Mouse (Mus musculus) heart, adult 8-10 months (tissue): ENCODE data around the gene Htr1f. TPM values are rescaled to one million over a fixed set of nuclear protein-coding genes. Genes with fewer than 3 reads are reported as not detected.
"Not testable (repeated sequence)": the region's sequence is repeated elsewhere in the genome, so short reads cannot be mapped to it uniquely, and the experiment has no call there.

ENCODE experiments used
- DNase-seq: peaks from one replicate; pipeline ENCODE4 v3.0.0; 2022; ENCODE audit warnings: low spot score
- total RNA-seq, 4 experiments: library from RNA; stranded (reverse); gene quantifications; 2 replicates each; pipeline ENCODE4 v1.2.4; 2022

Gene Htr1f
- not detected for total RNA-seq

- DNase-seq, result no peak
Observed at GRCm38 (mm10) chr16:65105184-65105931, at the start of gene Htr1f. Htr1f (minus strand) TSS chr16:65105854.

GRCm38 (mm10) chr16:65139771-65140170, 34.1 kb upstream of the Htr1f start:
- no peak for DNase-seq

- no peak for DNase-seq
Observed at GRCm38 (mm10) chr16:65129391-65129790, 23.7 kb upstream of the Htr1f start.

- DNase-seq, result peak; percentile 2
Observed at GRCm38 (mm10) chr16:65127846-65128245, 22.2 kb upstream of the Htr1f start.

- DNase-seq, result no peak
Observed at GRCm38 (mm10) chr16:65112221-65112620, 6.6 kb upstream of the Htr1f start.

- DNase-seq, result no peak
Observed at GRCm38 (mm10) chr16:65093552-65093951, 12.1 kb downstream of the Htr1f start.

- DNase-seq, result no peak
Observed at GRCm38 (mm10) chr16:65083475-65083874, 22.2 kb downstream of the Htr1f start.

- no peak for DNase-seq
Observed at GRCm38 (mm10) chr16:65069867-65070266, 35.8 kb downstream of the Htr1f start.

GRCm38 (mm10) chr16:65066264-65066663, 39.4 kb downstream of the Htr1f start:
- DNase-seq, result no peak

GRCm38 (mm10) chr16:65037660-65038425, 67.8 kb downstream of the Htr1f start:
- DNase-seq, result not testable (repeated sequence)

- no peak for DNase-seq
Observed at GRCm38 (mm10) chr16:65029675-65030074, 76.0 kb downstream of the Htr1f start.

- DNase-seq, result no peak
Observed at GRCm38 (mm10) chr16:65022364-65022763, 83.3 kb downstream of the Htr1f start.

- no peak for DNase-seq
Observed at GRCm38 (mm10) chr16:65018710-65019109, 86.9 kb downstream of the Htr1f start.

GRCm38 (mm10) chr16:65018134-65018533, 87.5 kb downstream of the Htr1f start:
- DNase-seq, result no peak

- DNase-seq, result no peak
Observed at GRCm38 (mm10) chr16:65017566-65017965, 88.1 kb downstream of the Htr1f start.

- no peak for DNase-seq
Observed at GRCm38 (mm10) chr16:65015241-65015640, 90.4 kb downstream of the Htr1f start.

GRCm38 (mm10) chr16:65001993-65002821, 103.4 kb downstream of the Htr1f start:
- no peak for DNase-seq

- DNase-seq, result no peak
Observed at GRCm38 (mm10) chr16:64989279-64989800, 116.3 kb downstream of the Htr1f start.

- DNase-seq, result no peak
Observed at GRCm38 (mm10) chr16:64987564-64987963, 118.1 kb downstream of the Htr1f start.

- no peak for DNase-seq
Observed at GRCm38 (mm10) chr16:64987049-64987448, 118.6 kb downstream of the Htr1f start.

GRCm38 (mm10) chr16:64974636-64975035, 131.0 kb downstream of the Htr1f start:
- no peak for DNase-seq
